Mouse (Mus musculus) lung, postnatal 36 days (tissue): ENCODE data around the gene Hmgb4.

Source experiments
- DNase-seq: peaks from one replicate; pipeline ENCODE4 v3.0.0; 2022; ENCODE audit warnings: mixed read lengths

Hmgb4 gene

GRCm38 (mm10) chr4:128260907-128261560 lies at the start of gene Hmgb4:
Gene Hmgb4 (minus strand): TSS chr4:128260957.
- DNase-seq: no peak

GRCm38 (mm10) chr4:128306011-128306410 lies 45.3 kb upstream of the Hmgb4 start:
- DNase-seq: no peak

GRCm38 (mm10) chr4:128304049-128304448 lies 43.3 kb upstream of the Hmgb4 start:
- no peak for DNase-seq

- no peak for DNase-seq
Observed at GRCm38 (mm10) chr4:128288095-128288494, 27.3 kb upstream of the Hmgb4 start.

GRCm38 (mm10) chr4:128285009-128285408 lies 24.3 kb upstream of the Hmgb4 start:
- DNase-seq: no peak

- DNase-seq: no peak
Observed at GRCm38 (mm10) chr4:128275586-128275985, 14.8 kb upstream of the Hmgb4 start.

GRCm38 (mm10) chr4:128275116-128275515 lies 14.4 kb upstream of the Hmgb4 start:
- no peak for DNase-seq

- no peak for DNase-seq
Observed at GRCm38 (mm10) chr4:128273146-128273545, 12.4 kb upstream of the Hmgb4 start.

- no peak for DNase-seq
Observed at GRCm38 (mm10) chr4:128272501-128272900, 11.7 kb upstream of the Hmgb4 start.

- DNase-seq: peak; percentile 22
Observed at GRCm38 (mm10) chr4:128270931-128271330, 10.2 kb upstream of the Hmgb4 start.

GRCm38 (mm10) chr4:128270177-128270576 lies 9.4 kb upstream of the Hmgb4 start:
- DNase-seq: no peak

- DNase-seq: no peak
Observed at GRCm38 (mm10) chr4:128269261-128269875, 8.6 kb upstream of the Hmgb4 start.

- peak; percentile 5 for DNase-seq
Observed at GRCm38 (mm10) chr4:128265341-128265740, 4.6 kb upstream of the Hmgb4 start.

- no peak for DNase-seq
Observed at GRCm38 (mm10) chr4:128264491-128264890, 3.7 kb upstream of the Hmgb4 start.

GRCm38 (mm10) chr4:128259211-128259610 lies 1.5 kb downstream of the Hmgb4 start:
- DNase-seq: no peak

- DNase-seq: peak; percentile 10
Observed at GRCm38 (mm10) chr4:128248676-128249075, 12.1 kb downstream of the Hmgb4 start.

- DNase-seq: no peak
Observed at GRCm38 (mm10) chr4:128245201-128245600, 15.6 kb downstream of the Hmgb4 start.

GRCm38 (mm10) chr4:128241854-128242356 lies 18.9 kb downstream of the Hmgb4 start:
- DNase-seq: no peak

- DNase-seq: no peak
Observed at GRCm38 (mm10) chr4:128241075-128241853, 19.5 kb downstream of the Hmgb4 start.

GRCm38 (mm10) chr4:128239113-128239512 lies 21.6 kb downstream of the Hmgb4 start:
- no peak for DNase-seq

- DNase-seq: no peak
Observed at GRCm38 (mm10) chr4:128233458-128233857, 27.3 kb downstream of the Hmgb4 start.

GRCm38 (mm10) chr4:128227377-128228316 lies 33.1 kb downstream of the Hmgb4 start:
- DNase-seq: no peak
